Mouse (Mus musculus) liver, embryonic 12.5 days (tissue): Measurements from ENCODE around the gene Tbx2. TPM values are rescaled to one million over a fixed set of nuclear protein-coding genes. Genes with fewer than 3 reads are reported as not detected.

Source experiments
- ATAC-seq: fragments of 200-750 bp; cut with Nextera tagmentation; 2 replicates; pipeline ENCODE4 v1.8.0; 2017; ENCODE audit warnings: moderate number of reproducible peaks, mild to moderate bottlenecking, moderate library complexity
- H3K27ac ChIP-seq: fragments of 300-500 bp; sonication (generic); 2 replicates; pipeline ENCODE4 v1.5.1; 2016; ENCODE audit warnings: mild to moderate bottlenecking
- H3K27me3 ChIP-seq: fragments of 300-500 bp; sonication (generic); replicated peaks from 2 replicates; pipeline ENCODE4 v1.6.1; 2016; ENCODE audit warnings: mild to moderate bottlenecking, moderate library complexity
- H3K36me3 ChIP-seq: fragments of 300-500 bp; sonication (generic); 2 replicates; pipeline ENCODE4 v1.6.1; 2016; ENCODE audit warnings: mild to moderate bottlenecking, moderate library complexity
- H3K4me1 ChIP-seq: fragments of 300-500 bp; sonication (generic); 2 replicates; pipeline ENCODE4 v1.6.1; 2016
- H3K4me2 ChIP-seq: fragments of 300-500 bp; sonication (generic); 2 replicates; pipeline ENCODE4 v1.6.1; 2016; ENCODE audit warnings: mild to moderate bottlenecking, moderate library complexity
- H3K4me3 ChIP-seq: fragments of 300-500 bp; sonication (generic); 2 replicates; pipeline ENCODE4 v1.5.1; 2016; ENCODE audit warnings: mild to moderate bottlenecking, moderate library complexity
- H3K9ac ChIP-seq: fragments of 300-500 bp; sonication (generic); 2 replicates; pipeline ENCODE4 v1.6.1; 2016; ENCODE audit warnings: mild to moderate bottlenecking, moderate library complexity
- H3K9me3 ChIP-seq: fragments of 300-500 bp; sonication (generic); replicated peaks from 2 replicates; pipeline ENCODE4 v1.6.1; 2016; ENCODE audit warnings: mild to moderate bottlenecking, moderate library complexity
- WGBS: fragments of 180-500 bp; shearing (Covaris S2); methylation state at CpG from one replicate; pipeline ENCODE4 v1.1.7; 2016; ENCODE audit not compliant: insufficient replicate concordance; 5-methylcytosine and 5-hydroxymethylcytosine counted together
- polyA plus RNA-seq: library from polyadenylated mRNA; unstranded; fragments of >200 nt; fragmentation: Nextera tagmentation; extraction: Ambion mirVana; gene quantifications from 2 replicates; pipeline ENCODE4 v1.2.1, GENCODE M21; 2016

Tbx2 gene
- 1.1 and 1.4 TPM in 2 replicates for polyA plus RNA-seq

- Histone ChIP-seq H3K4me1 (peaks cover 52% of the 10 kb centered on the region), H3K9me3 (no peaks in the 10 kb centered on the region), H3K27me3 (peaks cover 100% of the 10 kb centered on the region), H3K4me2 (peak within 1 kb of the TSS; percentile 69), H3K36me3 (no peaks in the 10 kb centered on the region), H3K9ac (peak within 1 kb of the TSS; percentile 51), H3K4me3 (peak within 1 kb of the TSS; percentile 55), H3K27ac (peak within 1 kb of the TSS; percentile 64)
- peak; percentile 35; the same call in 1 of the 2 replicates for ATAC-seq
- under 1% methylated on average over 44 of the region's 52 CpGs for WGBS
These were observed at the start of gene Tbx2 for GRCm38 (mm10) chr11:85832231-85832924. Gene Tbx2 (plus strand): TSS chr11:85832551.

GRCm38 (mm10) chr11:85786113-85786718 is 46.1 kb upstream of the Tbx2 start:
- H3K9ac ChIP-seq: no peak overlapping the region
- peaks cover 35% of the 10 kb centered on the region for H3K4me1 ChIP-seq
- WGBS: 74% methylated on average over 3 of the region's 3 CpGs
- no peaks in the 10 kb centered on the region for H3K36me3 ChIP-seq
- ATAC-seq: no peak
- no peak overlapping the region for H3K4me3 ChIP-seq
- H3K4me2 ChIP-seq: no peak overlapping the region
- no peaks in the 10 kb centered on the region for H3K9me3 ChIP-seq
- peak overlapping the region; percentile 49; the same call in 1 of the 2 replicates for H3K27ac ChIP-seq
- H3K27me3 ChIP-seq: peaks cover 51% of the 10 kb centered on the region

GRCm38 (mm10) chr11:85789750-85790149 is 42.6 kb upstream of the Tbx2 start:
- H3K4me1 ChIP-seq: peaks cover 66% of the 10 kb centered on the region
- H3K27ac ChIP-seq: peak overlapping the region; percentile 94
- peak overlapping the region; percentile 69 for H3K9ac ChIP-seq
- H3K4me3 ChIP-seq: peak overlapping the region; percentile 34
- H3K9me3 ChIP-seq: no peaks in the 10 kb centered on the region
- ATAC-seq: peak; percentile 30
- H3K27me3 ChIP-seq: peaks cover 28% of the 10 kb centered on the region
- H3K4me2 ChIP-seq: peak overlapping the region; percentile 69
- H3K36me3 ChIP-seq: no peaks in the 10 kb centered on the region
- WGBS: 71% methylated on average over 7 of the region's 7 CpGs

- no peaks in the 10 kb centered on the region for H3K36me3 ChIP-seq
- peak overlapping the region; percentile 69 for H3K4me2 ChIP-seq
- H3K9ac ChIP-seq: peak overlapping the region; percentile 69
- H3K27me3 ChIP-seq: peaks cover 23% of the 10 kb centered on the region
- peak overlapping the region; percentile 94 for H3K27ac ChIP-seq
- peak overlapping the region; percentile 34 for H3K4me3 ChIP-seq
- H3K9me3 ChIP-seq: no peaks in the 10 kb centered on the region
- peaks cover 64% of the 10 kb centered on the region for H3K4me1 ChIP-seq
- ATAC-seq: peak; percentile 99
- WGBS: 37% methylated on average over 2 of the region's 2 CpGs
These were observed 42.1 kb upstream of the Tbx2 start for GRCm38 (mm10) chr11:85790267-85790666.

- H3K9ac ChIP-seq: peak overlapping the region; percentile 69; the same call in 1 of the 2 replicates
- no peak for ATAC-seq
- H3K27me3 ChIP-seq: peaks cover 18% of the 10 kb centered on the region
- H3K9me3 ChIP-seq: no peaks in the 10 kb centered on the region
- peak overlapping the region; percentile 94 for H3K27ac ChIP-seq
- peaks cover 61% of the 10 kb centered on the region for H3K4me1 ChIP-seq
- no peaks in the 10 kb centered on the region for H3K36me3 ChIP-seq
- 88% methylated on average over 1 of the region's 1 CpGs for WGBS
- no peak overlapping the region for H3K4me3 ChIP-seq
- H3K4me2 ChIP-seq: no peak overlapping the region
These were observed 41.1 kb upstream of the Tbx2 start for GRCm38 (mm10) chr11:85791212-85791611.

GRCm38 (mm10) chr11:85792534-85793215 is 39.7 kb upstream of the Tbx2 start:
- Histone ChIP-seq H3K9ac (no peak overlapping the region), H3K27me3 (peaks cover 26% of the 10 kb centered on the region), H3K4me3 (no peak overlapping the region), H3K4me1 (peaks cover 63% of the 10 kb centered on the region), H3K27ac (peak overlapping the region; percentile 37; the same call in 1 of the 2 replicates), H3K4me2 (no peak overlapping the region), H3K9me3 (no peaks in the 10 kb centered on the region), H3K36me3 (no peaks in the 10 kb centered on the region)
- ATAC-seq: no peak
- WGBS: 66% methylated on average over 12 of the region's 12 CpGs

GRCm38 (mm10) chr11:85799456-85799855 is 32.9 kb upstream of the Tbx2 start:
- 12% methylated on average over 4 of the region's 4 CpGs for WGBS
- Histone ChIP-seq H3K27me3 (peaks cover 29% of the 10 kb centered on the region), H3K4me2 (peak overlapping the region; percentile 65), H3K9ac (peak overlapping the region; percentile 45), H3K36me3 (no peaks in the 10 kb centered on the region), H3K27ac (peak overlapping the region; percentile 94), H3K4me1 (peaks cover 70% of the 10 kb centered on the region), H3K4me3 (peak overlapping the region; percentile 2), H3K9me3 (no peaks in the 10 kb centered on the region)
- ATAC-seq: peak; percentile 71

GRCm38 (mm10) chr11:85799856-85800255 is 32.5 kb upstream of the Tbx2 start:
- WGBS: 6% methylated on average over 19 of the region's 19 CpGs
- peaks cover 74% of the 10 kb centered on the region for H3K4me1 ChIP-seq
- H3K36me3 ChIP-seq: no peaks in the 10 kb centered on the region
- H3K9me3 ChIP-seq: no peaks in the 10 kb centered on the region
- peak overlapping the region; percentile 65 for H3K4me2 ChIP-seq
- H3K4me3 ChIP-seq: peak overlapping the region; percentile 2
- H3K27me3 ChIP-seq: peaks cover 29% of the 10 kb centered on the region
- H3K9ac ChIP-seq: 0 out of 2 replicates have a peak overlapping the region, but pooled peaks have one; percentile 45
- peak; percentile 71 for ATAC-seq
- H3K27ac ChIP-seq: peak overlapping the region; percentile 94

- Histone ChIP-seq H3K4me3 (peak overlapping the region; percentile 2), H3K4me2 (peak overlapping the region; percentile 65), H3K4me1 (peaks cover 79% of the 10 kb centered on the region), H3K9ac (0 out of 2 replicates have a peak overlapping the region, but pooled peaks have one; percentile 30), H3K27ac (peak overlapping the region; percentile 94), H3K27me3 (peaks cover 29% of the 10 kb centered on the region), H3K36me3 (no peaks in the 10 kb centered on the region), H3K9me3 (no peaks in the 10 kb centered on the region)
- 65% methylated on average over 11 of the region's 11 CpGs for WGBS
- ATAC-seq: no peak
These were observed 32.0 kb upstream of the Tbx2 start for GRCm38 (mm10) chr11:85800380-85800779.

GRCm38 (mm10) chr11:85804048-85804447 is 28.3 kb upstream of the Tbx2 start:
- no peaks in the 10 kb centered on the region for H3K36me3 ChIP-seq
- WGBS: 6% methylated on average over 5 of the region's 5 CpGs
- no peaks in the 10 kb centered on the region; the same call in 1 of the 2 replicates for H3K27me3 ChIP-seq
- peak; percentile 94 for ATAC-seq
- peak overlapping the region; percentile 66 for H3K4me2 ChIP-seq
- peak overlapping the region; percentile 31 for H3K4me3 ChIP-seq
- H3K27ac ChIP-seq: peak overlapping the region; percentile 94
- H3K9me3 ChIP-seq: no peaks in the 10 kb centered on the region
- peak overlapping the region; percentile 60 for H3K9ac ChIP-seq
- H3K4me1 ChIP-seq: peaks cover 73% of the 10 kb centered on the region

- Histone ChIP-seq H3K4me3 (no peak overlapping the region), H3K36me3 (no peaks in the 10 kb centered on the region), H3K4me1 (peaks cover 58% of the 10 kb centered on the region), H3K27ac (no peak overlapping the region), H3K4me2 (no peak overlapping the region), H3K27me3 (peaks cover 9% of the 10 kb centered on the region; the same call in 1 of the 2 replicates), H3K9ac (no peak overlapping the region), H3K9me3 (no peaks in the 10 kb centered on the region)
- ATAC-seq: no peak
- WGBS: 66% methylated on average over 1 of the region's 1 CpGs
These were observed 26.6 kb upstream of the Tbx2 start for GRCm38 (mm10) chr11:85805779-85806178.
